Mouse (Mus musculus) retina, adult 2 months (tissue): ENCODE measurements at regions not wholly inside any gene's neighbourhood (a gene's known extent, or its start where the extent isn't known, plus 50 kb on each side); places are given as distances from the start of the nearest gene placed in this dataset.
"Not testable (repeated sequence)": the region's sequence is repeated elsewhere in the genome, so short reads cannot be mapped to it uniquely, and the experiment has no call there.

Experiments
- DNase-seq: peaks from one replicate; pipeline ENCODE4 v3.0.0-alpha.2; 2012; ENCODE audit warnings: low read depth, low spot score

- no peak for DNase-seq
These were observed 71.3 kb upstream of the Spon1 start for GRCm38 (mm10) chr7:113694466-113694865.

DNA sequence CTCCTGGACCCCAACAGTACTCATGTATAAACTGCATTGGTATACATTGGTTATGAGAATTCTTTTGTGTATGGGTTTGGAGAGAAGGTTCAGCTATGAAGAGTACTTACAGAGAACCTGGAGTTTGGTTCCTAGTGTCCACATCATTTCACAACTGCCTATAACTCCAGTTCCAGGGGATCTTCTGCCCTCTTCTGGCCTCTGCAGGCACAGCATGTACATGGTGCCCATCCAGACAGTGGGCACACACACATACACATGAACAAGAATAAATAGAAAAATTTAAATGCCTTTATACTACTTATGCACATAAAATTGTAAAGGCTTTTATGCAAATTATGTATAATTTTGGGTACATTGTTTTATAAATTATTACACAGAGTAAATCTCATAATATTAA is 59.9 kb upstream of the Spon1 start:
- no peak for DNase-seq

GRCm38 (mm10) chr7:113707596-113707995 is 58.2 kb upstream of the Spon1 start:
- no peak for DNase-seq

DNA sequence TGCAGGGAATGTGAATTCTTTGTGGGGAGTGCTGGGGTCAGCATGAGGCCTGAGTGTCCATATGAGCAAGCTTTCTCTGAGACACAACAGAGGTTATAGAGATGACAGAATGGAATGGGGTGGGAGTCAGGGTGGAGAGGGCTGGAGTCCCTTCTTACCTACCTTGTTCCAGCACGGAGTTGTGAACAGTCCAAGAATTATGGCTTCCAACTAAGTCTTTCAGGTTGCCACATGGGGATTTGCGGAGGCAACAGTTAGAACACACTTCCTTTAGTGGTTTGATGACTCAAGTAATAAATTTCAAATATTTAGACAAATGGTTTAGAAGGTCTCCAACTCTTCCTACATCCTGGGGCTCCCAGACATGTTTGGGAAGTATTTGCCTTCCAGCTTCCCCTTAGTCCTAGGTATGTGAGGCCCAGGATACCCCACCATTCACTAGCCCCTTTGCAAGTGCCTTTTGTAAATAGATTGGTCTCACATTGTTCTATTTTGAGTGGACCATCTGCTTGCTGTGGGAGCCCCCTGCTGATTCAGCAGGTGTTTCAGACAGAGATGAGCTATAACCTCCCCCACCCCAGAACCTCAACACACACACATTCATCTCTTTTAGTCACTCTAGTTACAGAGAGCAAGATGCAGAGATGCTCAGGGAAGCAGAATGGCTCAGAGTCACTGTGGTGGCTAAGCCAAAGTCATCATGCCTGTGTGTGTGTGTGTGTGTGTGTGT is 55.1 kb upstream of the Spon1 start:
- DNase-seq: no peak

DNA sequence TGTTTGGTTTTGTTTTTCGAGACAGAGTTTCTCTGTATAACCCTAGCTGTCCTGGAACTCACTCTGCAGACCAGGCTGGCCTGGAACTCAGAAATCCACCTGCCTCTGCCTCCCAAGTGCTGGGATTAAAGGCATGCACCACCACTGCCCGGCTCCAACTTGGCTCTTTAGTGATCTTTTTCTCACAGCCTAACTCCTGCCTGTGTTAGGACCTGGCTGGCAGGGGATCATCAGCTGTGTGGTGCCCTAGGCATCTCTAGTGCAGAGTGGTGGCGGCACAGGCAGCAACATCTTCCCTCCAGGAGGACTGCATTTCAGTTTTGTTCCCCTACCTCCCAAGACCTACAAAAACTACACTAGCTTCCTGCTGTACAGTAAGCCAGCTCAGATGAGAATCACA is 54.4 kb upstream of the Spon1 start:
- DNase-seq: not testable (repeated sequence)
